Mouse (Mus musculus) embryonic fibroblast, embryonic 13.5 days (primary cell): Measurements from ENCODE around the gene Sbno1.

Source experiments
- CTCF ChIP-seq: IDR thresholded peaks from 2 replicates; pipeline ENCODE4 v1.5.1; 2011; ENCODE audit warnings: mild to moderate bottlenecking, control low read depth, low read length, moderate library complexity, borderline replicate concordance; ENCODE audit not compliant: insufficient read depth
- POLR2A ChIP-seq: IDR thresholded peaks from 2 replicates; pipeline ENCODE4 v1.6.1; 2011; ENCODE audit warnings: low read depth, mild to moderate bottlenecking, control low read depth, low read length, moderate library complexity

GRCm38 (mm10) chr5:124469486-124469885, 43.7 kb upstream of the Sbno1 start:
- TF ChIP-seq CTCF (no peak), POLR2A (no peak)
